Mouse (Mus musculus) adrenal gland, adult 2 months (tissue): ENCODE data around the gene Kcnk6. TPM values are rescaled to one million over a fixed set of nuclear protein-coding genes. Genes with fewer than 3 reads are reported as not detected.
"Not testable (repeated sequence)": the region's sequence is repeated elsewhere in the genome, so short reads cannot be mapped to it uniquely, and the experiment has no call there.

Experiments used
- DNase-seq: peaks from one replicate; pipeline ENCODE4 v3.0.0; 2021
- polyA plus RNA-seq: library from polyadenylated mRNA; depleted of rRNA; stranded (reverse); fragments of >200 nt; gene quantifications from 2 replicates; pipeline ENCODE4 v1.2.3, GENCODE M21; 2012
- total RNA-seq, 2 experiments: library from RNA; stranded (reverse); gene quantifications; 2 replicates each; pipeline ENCODE4 v1.2.3; 2021

Kcnk6 gene
- total and polyA plus RNA-seq, 3 experiments: 1.5 to 12.2 (median 1.7) TPM

DNA sequence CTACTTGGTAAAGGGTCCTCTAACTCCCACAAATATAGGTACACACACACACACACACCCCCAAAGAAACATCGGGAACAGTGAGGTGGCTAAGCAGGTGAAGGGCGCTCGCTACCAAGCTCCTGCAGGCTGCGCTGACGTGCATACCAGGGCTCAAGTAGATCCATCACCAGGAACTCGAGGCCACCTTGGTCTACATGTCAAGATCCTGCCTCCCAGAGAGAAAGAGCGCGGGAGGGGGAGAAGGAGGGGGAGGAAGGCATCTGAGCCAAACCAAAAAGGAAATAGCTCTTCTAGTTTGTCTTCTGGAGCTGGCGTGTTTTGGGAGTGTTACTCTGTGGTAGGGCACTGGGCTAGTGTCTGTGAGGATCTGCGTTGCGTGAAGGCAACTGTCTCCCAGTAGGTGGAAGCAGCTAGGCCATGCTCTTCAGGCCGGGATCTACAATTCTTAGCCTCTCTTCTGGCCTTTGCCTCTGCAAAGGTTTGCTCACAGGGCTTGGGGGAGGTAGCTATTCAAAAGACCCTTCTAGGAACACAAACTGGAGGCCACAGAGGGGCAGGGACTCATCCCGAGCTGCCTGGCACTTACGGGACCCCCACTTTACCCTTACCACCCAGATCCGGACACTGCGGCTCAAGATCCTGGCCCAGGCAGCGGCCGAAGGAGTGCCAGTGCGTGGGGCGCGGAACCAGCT, 14.5 kb upstream of the Kcnk6 start:
- no peak for DNase-seq

DNA sequence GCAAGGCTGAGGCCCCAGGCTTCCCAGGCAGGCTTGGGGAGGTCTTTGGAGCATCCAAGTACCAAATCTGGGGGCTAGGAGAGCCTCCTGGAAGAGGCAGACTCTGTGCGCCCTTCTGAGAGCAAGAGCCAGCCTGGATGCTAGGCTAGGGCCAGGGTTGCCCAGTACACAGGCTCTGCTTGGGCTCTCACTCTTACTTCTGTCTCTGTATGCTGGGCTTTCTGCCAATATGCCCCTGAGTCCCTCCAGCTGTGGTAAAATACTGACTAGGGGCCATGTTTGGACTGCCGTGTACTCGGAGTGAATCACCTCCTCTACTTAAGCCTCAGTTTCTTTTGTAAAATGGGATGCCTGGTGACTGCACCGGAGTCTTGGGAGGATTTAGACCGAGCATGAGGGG, 13.7 kb upstream of the Kcnk6 start:
- DNase-seq: no peak

DNA sequence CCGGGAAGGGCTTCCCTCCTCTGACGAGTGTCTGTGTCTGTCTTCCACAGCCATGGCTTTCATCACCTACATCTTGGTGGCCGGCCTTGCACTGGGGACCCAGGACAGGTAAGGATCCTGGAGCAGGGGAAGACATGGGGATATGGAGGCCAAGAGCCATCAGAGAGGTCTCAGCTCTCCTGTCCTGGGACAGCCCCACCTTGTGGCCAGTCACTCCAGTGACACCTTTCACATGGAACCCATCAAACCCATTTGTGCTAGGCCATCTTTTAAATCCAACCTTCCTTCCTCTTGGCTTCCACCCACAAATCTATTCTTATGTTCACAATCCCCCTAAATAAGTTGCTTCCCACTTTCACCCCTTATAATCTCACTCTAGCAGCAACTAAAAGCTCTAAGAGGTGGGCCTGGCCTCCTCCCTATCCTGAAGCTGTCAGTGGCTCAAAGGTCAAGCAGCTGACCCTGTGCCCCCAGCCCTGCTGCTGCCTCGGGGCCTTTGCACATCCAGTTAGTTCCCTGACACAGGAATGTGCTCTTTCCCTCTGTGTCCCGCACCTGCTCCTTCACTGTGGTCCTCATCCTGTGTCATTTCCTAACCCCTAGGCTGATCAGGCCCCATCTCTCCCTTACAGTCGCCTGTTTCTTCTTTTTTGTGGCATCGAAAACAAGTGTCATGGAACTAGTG, 12.6 kb upstream of the Kcnk6 start:
- no peak for DNase-seq

DNA sequence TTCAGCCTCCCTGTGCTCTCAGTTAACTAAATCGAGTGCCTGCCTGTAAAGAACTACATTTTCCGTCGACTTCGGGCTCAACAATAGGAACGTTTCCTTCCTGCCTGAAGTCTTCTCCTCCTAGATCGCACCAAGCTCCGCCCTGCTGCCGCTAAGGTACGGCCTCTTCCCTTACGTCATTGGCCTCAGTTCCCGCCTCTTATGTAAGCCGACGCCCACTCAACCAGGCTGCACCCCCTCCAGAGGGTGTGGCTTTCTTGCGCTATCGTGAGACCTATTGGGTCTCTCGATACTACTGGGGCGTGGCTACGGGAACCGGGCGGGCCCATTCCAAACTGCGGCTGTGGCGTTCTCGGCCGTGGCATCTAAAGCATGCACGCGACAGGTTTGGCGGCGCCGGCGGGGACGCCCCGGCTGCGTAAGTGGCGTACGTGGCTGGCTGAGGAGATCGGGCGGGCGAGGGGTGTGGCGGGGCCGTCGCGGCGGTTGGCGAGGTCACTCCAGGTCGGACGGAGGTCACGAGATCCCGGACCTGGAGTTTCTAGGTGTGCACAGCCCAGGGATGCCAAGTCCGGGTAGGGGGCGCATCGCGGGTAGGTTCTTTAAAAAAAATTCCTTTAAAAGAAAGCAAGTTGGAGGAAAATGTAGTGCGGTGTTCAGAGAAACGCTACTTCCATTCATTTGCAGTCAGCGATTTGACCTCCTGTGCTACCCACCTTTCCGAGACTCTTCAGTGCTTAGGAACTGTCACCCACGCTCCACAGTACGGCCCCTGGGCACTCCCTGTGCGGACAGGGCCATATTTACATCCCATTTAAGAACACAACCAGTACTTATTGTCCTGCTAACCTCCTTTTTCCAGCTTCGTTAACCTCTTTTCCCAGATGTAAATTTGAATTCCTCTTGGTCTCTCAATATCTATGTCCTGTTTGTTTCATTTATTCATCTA, 6.0 kb upstream of the Kcnk6 start, which contains the start of gene Yif1b:
Gene Yif1b, plus strand, starts transcription at position 311 of the 949 bp plus-strand sequence.
- peak; percentile 99 for DNase-seq

DNA sequence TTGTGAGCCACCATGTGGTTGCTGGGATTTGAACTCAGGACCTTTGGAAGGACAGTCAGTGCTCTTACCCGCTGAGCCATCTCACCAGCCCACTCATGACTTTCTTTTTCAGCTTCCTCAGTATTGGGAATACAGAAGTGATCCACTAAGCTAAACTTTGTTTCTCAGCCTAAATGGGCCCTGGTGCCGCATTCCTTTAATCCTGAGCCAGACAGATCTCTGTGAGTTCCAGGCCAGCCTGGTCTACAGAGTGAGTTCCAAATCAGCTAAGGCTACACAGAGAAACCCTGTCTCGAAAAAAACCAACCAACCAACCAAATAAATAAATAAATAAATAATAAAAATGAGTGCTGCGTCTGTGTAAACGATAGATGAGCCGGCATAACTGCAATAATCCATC, 5.3 kb upstream of the Kcnk6 start:
- not testable (repeated sequence) for DNase-seq

DNA sequence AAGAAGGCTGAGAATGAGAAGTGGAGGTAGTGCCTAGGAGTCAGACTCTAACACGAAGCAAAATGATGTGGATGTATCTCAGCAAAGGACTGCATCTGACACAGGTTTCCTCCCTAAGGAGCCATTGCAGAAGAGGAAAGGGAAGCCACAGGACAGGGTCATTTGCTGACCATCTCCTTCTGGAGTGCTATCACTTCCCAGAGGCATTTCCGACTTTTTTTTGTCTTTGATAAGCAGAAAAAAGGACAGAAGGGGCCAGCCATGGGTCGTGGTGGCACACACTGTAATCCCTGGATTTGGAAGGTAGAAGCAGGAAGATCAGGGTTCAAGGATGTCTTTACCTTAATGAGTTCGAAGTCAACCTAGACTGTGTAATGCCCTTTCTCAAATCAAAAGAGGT, 4.3 kb upstream of the Kcnk6 start:
- DNase-seq: no peak

DNA sequence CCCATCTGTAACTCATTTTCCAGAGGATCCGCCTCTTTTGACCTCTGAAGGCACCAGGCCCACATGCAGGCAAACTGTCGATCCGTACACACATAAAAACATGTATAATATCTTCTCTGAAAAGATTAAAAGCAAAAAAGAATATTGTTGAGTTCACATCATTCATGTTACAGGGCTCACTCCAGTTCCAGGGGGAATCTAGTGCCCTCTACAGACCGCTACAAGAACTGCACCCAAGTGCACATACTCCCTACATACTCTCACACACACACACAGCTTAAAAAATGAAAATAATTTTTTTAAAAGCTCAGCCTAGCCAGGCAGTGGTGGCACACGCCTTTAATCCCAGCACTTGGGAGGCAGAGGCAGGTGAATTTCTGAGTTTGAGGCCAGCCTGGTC, 2.3 kb upstream of the Kcnk6 start:
- DNase-seq: no peak

DNA sequence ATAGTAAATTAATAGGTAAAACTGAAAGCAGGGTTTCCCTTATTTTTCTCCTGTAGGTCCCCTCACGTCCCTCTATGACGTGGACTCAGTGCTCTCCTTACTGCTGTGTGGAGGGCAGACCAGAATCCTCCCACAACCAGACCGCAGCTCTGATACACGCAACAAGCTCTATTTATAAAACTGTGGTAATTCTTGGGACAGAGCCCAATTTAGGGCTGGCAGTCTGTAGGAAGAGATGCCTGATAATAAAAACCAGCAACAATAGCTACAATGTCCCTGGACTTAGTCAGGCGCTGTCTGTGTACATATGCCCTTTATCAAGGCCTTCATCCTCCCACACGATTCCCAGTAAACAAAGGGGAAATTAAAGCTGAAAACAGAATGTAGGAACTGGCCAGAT, 1.4 kb upstream of the Kcnk6 start:
- no peak for DNase-seq

DNA sequence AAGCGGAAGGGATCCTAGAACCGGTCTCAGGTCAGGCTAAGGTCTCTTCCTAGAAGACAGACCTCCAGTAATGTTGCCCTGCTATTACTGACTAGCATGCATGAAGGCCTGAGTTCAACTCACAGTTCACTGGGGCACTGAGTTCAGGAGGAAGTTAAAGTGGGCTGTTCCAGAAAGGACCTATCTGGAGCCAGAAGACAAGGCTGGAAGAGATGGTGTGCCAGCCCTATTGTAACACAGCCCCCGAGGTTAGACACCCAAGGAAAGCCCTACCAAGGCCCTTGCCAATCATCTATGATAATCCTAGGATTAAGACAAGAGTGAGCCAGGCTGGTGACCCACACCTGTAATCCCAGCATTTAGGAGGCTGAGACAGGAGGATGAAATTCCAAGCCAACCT, 798 bp downstream of the Kcnk6 start:
- DNase-seq: no peak

DNA sequence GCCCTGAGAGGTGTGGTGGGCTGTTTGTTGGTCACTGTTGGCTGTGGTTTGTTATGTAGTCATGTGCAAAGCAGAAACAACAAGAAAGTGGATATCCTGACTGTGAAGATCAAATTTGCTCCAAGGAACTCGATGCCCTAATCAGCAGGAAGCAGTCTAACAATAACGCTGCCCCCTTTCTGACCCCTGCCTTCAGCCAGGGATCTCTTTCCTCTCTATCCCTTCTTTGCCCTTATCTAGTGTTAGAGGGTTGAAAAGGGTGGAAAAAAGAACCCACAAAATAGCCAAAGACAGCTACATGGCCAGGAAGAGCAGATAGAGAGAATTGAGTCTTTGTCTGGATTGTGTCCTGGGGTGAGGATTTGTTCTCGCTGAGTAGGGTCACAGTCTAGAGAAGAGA, 1.8 kb downstream of the Kcnk6 start:
- DNase-seq: no peak

DNA sequence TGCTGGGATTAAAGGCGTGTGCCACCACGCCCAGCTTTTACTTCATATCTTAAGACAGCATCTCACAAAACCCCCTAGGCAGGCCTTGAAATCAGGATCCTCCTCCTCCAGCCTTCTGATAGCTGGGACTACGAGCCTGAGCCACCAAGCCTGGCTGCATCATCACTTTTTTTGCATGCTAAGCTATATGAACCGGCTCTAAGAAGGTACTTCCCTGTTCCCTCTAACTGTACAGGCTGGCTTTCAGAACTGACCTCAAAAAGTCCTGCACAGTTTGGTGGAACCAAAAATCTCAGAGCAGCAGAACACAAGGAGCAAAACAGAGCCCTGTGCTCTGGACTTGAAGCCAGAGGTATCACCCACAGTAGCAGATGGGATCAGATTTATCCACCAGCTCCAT, 4.1 kb downstream of the Kcnk6 start:
- DNase-seq: no peak

DNA sequence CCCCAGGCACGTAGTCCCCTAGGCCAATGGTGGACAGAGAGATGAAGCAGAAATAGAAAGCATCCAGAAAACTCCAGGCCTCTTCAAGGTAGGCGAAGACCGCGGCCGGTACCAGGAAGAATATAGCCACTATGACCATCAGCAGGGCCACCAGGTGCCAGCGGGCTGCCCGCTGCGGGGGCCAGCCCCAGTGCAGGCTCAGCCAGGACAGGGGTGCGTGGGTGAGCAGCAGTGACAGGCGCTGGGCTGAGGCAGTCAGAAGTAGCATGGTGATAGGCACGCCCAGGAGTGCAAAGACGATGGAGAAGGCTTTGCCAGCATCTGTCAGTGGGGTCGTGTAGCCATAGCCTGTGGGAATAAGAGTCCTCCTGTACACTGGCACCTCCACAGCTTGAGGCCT, 6.8 kb downstream of the Kcnk6 start:
- DNase-seq: no peak

DNA sequence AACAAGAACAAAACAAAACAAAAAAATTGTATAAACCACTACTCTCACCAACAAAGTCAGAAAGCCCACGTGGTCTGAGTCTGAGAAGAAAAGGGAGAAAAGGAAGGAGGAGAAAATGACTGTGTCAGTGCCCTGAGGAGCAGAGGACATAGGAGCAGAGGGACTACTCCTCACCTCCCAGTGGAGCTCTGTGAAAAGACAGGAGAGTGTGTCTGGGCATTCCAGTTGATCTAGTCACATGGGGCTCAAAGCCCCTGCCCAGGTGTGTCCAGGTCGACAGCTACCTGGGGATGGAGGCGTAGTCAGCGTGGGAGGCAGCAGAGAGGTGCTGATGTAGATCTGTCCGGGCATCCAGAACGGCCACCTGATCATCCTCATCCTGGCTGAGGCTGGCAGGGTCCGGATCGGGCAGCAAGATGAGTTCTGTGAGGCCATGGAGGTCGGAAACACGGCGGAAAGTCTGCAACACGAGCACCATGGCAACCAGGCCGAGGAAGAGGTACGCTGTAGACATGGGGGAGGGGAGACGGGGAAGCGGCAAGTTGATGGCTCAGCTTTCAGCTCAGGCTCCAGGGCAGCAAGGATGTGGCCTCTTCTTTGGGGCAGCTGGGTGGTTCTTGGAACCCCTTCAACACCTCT, 7.4 kb downstream of the Kcnk6 start:
- no peak for DNase-seq

DNA sequence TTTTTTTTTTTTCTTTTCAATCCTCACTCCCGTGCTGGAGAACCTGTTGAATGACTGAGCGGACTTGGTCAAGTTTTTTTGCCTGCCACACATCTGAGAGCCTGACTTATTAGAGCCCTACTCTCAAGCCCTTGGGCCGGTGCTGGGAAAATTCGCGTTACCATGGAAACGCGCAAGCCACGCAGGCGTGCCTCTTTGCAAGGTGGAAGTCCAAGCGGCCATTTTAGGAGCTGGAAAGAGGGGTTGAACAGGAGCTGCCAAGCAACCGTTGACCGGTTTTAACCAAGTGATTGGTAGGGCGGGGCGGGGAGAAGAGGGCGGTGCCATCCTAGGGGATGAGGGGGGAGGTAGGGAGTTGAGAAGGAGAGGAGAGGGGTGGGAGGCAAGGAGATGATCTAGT, 17.5 kb downstream of the Kcnk6 start:
- DNase-seq: no peak

DNA sequence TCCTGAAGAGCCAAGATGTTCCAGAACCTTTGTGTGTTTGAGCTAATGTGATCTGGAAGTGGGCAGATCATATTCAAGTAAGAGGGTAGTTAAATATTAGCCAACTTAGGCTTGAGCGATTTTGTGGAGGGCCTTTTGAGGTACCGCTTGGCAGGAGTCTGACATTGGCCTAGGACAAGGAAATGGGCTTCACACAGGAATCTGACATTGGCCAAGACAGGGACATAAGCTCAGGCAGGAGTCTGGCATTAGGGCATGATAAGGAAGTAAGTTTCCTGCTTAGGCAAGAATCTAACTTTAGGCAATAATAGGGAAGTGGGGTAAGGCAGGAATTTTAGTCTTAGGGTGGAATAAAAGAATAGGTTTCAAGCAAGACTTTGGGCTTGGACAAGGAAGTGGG, 18.1 kb downstream of the Kcnk6 start:
- DNase-seq: no peak

DNA sequence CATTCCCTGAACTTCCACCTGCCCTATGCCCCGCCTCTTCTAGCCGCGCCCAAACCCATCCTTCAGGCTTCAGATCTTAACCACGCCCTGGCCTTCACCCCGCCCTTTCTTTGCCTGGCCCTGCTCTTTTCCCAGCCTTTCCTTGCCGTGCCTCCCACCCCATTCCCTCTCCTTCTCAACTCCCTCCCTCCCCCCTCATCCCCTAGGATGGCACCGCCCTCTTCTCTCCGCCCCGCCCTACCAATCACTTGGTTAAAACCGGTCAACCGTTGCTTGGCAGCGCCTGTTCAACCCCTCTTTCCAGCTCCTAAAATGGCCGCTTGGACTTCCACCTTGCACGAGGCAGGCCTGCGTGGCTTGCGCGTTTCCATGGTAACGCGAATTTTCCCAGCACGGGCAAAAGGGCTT, 18.6 kb downstream of the Kcnk6 start, which contains the start of gene Catsperg1:
Gene Catsperg1, minus strand, starts transcription at position 361 of the 408 bp plus-strand sequence.
- DNase-seq: no peak

DNA sequence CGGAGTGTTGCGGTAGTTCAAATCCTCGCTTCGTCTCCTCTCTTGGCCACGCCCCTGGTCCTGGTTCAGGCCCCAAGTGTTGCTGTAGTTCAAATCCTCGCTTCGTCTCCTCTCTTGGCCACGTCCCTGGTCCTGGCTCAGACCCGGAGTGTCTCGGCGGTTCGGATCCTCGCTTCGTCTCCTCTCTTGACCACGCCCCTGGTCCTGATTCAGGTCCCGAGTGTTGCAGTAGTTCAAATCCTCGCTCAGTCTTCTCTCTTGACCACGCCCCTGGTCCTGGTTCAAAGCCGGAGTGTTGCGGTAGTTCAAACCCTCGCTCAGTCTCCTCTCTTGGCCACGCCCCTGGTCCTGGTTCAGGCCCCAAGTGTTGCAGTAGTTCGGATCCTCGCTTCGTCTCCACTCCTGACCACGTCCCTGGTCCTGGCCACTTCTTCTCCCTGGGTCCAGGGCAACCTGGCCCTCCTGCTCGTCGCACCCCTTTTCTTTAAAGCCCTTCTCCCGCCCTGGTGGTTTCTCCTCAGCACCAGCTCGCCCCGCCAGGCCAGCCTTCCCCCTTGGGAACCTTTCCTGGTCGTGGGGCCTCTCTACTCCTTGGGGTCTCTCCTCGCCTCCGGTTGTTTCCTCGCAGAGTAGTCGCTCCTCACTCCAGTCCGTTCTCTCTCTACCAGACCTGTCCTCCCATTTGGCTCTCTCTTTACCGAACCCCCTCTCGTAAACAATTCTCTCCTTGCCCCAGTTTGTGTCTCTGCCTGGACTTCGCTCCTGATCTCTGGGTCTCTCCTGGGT, 19.3 kb downstream of the Kcnk6 start:
- DNase-seq: not testable (repeated sequence)

DNA sequence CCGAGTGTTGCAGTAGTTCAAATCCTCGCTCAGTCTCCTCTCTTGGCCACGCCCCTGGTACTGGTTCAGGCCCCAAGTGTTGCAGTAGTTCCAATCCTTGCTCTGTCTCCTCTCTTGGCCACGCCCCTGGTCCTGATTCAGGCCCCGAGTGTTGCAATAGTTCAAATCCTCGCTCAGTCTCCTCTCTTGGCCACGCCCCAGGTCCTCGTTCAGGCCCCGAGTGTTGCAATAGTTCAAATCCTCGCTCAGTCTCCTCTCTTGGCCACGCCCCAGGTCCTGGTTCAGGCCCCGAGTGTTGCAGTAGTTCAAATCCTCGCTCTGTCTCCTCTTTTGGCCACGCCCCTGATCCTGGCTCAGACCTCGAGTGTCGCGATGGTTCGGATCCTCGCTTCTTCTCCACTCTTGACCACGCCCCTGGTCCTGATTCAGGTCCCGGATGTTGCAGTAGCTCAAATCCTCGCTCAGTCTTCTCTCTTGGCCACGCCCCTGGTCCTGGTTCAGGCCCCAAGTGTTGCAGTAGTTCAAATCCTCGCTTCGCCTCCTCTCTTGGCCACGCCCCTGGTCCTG, 20.0 kb downstream of the Kcnk6 start:
- DNase-seq: no peak

DNA sequence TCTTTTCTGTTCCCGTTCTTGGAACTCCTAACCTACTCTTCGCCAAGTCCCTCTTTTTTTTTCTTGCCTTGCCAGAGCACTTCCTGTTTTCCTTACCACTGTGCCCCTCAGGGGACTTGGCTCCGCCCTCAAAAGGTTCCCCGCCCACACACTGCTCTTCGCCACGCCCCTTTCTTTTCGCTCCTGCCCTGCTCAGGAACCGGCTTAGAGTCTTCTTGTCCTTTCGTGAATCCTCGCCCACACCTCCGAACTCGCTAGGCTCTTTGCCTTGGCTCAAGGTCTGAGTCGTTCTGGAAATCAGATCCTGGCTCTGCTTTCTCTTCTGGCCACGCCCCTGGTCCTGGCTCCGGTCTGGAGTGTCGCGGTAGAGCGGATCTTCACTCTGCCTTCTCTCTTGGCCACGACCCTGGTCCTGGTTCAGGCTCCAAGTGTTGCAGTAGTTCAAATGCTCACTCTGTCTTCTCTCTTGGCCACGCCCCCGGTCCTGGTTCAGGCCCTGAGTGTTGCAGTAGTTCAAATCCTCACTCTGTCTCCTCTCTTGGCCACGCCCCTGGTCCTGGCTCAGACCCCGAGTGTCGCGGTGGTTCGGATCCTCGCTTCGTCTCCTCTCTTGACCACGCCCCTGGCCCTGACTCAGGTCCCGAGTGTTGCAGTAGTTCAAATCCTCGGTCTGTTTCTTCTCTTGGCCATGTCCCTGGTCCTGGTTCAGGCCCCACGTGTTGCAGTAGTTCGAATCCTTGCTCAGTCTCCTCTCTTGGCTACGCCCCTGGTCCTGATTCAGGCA, 20.7 kb downstream of the Kcnk6 start:
- peak; percentile 89 for DNase-seq

DNA sequence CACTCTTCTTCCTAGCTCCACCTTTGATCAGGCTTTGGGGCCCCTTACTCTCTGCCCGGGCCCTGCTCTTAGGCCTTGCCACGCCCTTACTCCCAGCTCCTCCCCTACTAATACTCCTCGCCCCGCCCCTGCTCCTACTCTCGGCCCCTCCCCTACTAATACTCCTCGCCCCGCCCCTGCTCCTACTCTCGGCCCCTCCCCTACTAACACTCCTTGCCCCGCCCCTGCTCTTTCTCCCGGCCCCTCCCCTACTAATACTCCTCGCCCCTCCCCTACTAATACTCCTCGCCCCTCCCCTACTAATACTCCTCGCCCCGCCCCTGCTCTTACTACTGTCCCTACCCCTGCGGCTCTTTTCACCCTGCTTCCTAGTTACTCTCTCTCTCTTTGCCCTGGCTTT, 21.3 kb downstream of the Kcnk6 start:
- DNase-seq: not testable (repeated sequence)
